Mouse (Mus musculus): ENCODE data around the gene Suclg2. TPM values are rescaled to one million over a fixed set of nuclear protein-coding genes. Genes with fewer than 3 reads are reported as not detected.
A peak's percentile ranks its signal among the peaks of the same experiment; 100 is the strongest.

Gene Suclg2
- total RNA-seq, 2 experiments from 2014 or later = 13.4 to 15.7 TPM

DNA sequence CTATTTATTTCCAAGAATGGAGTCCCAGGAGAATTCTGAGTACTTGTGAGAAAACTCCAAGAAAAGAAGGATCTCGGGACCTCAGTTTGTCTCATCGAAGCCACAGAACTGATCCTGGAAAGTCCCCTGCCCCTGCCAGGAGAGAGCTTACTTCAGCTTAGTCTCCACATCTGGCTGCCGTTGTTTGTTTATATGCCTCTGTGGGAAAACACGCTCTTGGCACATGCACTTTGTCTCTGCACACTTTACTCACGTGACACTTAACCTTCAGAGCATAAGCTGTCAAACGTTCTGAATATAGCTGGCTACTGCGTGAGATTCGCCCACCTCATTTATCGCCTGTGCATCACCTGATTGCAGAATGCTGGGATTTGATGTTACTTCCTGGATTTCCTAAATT lies 16.4 kb downstream of the Suclg2 start:
- DNase-seq (ENCODE audit: low spot score in 2 of 2) = no peak
- intact Hi-C loops (cut with DNase I) = no loop called here

DNA sequence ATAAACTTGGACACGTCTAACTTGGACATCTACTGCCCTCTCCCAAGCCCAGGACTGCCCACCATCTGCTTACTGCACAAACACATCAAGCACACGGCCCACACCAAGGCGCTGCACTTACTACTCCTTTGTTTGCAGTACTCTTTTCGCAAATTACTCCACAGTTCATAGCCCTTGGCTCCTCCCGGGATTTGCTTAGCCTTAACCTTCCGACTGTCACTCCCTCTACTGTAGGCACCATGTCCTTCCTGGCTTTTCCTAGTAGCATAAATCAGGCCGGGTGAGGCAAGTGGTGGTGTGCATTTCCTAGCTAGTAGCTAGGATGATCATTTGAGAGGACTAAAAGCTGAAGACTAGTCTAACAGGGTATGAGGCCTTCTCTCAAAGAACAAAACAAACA lies 16.8 kb downstream of the Suclg2 start:
- DNase-seq (ENCODE audit: low spot score in 2 of 2) = no peak
- intact Hi-C loops (cut with DNase I) = no loop called here

DNA sequence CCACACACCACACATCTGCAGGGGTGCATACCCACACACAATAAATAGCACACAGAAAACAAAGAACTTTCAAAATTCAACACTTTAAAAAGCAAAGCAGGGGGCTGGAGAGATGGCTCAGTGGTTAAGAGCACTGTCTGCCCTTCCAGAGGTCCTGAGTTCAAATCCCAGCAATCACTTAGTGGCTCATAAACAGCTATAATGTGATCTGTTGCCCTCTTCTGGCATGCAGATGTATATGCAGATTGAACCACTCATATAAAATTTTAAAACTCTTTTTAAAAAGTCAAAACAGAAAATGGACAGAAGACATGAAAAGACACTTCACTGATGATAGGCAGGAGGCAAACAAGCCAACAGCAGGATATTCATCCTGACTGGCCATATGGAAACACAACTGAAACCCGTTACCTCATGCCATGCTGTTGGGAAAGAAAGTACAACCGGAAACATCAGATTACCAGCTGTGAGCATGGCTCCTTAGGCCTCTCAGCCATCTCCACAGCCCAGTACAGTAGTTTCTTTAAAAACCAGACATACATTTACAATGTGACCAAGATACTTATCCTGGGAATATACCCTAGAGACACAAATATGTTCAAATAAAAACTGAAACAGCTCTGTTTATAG lies 17.5 kb downstream of the Suclg2 start:
- intact Hi-C loops (cut with DNase I) = no loop called here
- DNase-seq (ENCODE audit: low spot score in 2 of 2) = no peak

DNA sequence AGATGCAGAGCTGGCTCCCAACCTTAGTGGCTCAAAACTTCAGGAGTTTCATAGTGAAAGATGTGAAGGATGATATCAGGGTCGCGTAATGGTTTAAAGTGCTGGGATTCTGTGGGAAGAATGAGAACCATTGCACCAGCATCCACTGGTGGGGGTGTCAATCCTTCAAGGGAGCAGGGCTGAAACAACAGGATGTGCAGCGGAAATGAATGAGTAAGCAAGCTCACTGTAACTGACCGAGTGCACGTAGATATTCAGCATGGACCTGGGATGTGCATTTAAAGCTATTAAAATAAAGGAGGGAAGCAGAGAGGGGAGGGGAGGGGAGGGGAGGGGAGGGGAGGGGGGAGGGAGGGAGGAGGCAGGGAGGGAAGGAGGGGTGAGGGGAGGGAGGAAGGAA lies 18.4 kb downstream of the Suclg2 start:
- intact Hi-C loops (cut with DNase I) = no loop called here
- no peak for DNase-seq (ENCODE audit: low spot score in 2 of 2)

DNA sequence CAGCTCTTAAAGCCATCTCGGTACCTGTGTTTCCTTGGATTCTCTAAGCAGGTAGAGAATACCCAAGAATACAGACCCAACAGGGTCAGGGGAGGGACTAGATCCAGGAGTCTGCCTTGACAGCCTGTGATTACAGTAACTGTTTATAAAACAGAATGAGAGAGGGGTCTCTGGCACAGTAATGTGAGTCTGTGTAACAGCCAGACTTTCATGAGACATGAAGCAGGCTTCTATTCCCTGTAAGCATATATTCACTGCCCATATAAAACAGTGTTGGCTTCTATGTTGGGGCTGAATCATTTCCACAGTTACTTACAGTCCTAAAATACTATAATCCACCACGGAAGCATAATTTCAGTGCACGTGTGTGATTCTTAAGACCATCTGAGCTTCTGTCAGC lies 19.3 kb downstream of the Suclg2 start:
- intact Hi-C loops (cut with DNase I) = no loop called here
- DNase-seq (ENCODE audit: low spot score in 2 of 2) = peak in 1 of 2 experiments; percentile 34

DNA sequence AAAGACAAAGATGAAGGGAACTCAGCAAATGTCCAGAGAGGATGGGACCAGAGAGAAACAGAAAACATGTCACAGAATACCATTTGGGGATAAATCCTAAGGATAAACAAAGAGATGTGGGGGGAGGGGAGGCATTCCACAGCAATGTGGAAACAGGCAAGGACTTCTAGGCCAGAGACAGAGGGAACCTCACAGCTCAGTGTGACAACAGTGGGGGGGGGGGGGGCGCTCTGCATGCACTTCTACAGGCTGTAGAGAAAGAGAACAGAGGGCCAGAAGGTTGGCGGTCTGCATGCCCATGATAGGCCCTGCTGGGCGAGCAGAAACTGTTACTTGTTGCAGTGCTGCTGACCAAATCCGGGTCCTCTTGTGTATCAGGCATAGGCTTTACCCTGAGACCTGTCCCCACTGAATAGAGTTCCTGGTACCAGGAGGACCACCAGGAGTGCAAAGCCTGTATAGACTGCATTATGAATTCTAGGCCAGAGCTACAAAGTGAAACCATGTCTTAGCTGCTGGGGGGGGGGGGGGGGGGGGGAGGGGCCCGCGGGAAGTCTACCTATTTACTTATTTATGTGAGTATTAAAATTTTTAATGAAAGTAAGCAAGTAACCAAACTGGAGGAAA lies 20.0 kb downstream of the Suclg2 start:
- no peak for DNase-seq (ENCODE audit: low spot score in 2 of 2)
- intact Hi-C loops (cut with DNase I) = no loop called here

DNA sequence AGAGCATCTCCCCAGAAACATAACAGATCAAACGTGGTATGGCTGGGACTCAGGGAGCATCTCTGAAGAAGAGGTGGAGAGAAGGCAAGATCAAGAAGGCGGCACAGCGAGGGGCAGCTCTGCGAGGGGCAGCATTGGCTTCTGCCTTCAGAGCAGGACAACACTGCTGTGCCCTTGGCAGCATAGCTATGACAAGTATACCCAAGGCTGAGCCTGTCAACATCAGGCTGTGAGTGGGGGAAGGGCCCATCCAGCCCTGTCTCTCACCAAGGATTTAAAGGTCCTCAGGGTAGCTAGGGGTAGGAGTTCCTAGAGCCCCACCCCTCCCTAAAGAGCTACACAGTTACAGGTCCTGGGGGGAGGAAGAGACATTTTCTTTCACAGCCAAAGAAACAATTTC lies 23.7 kb downstream of the Suclg2 start:
- intact Hi-C loops (cut with DNase I) = no loop called here
- no peak for DNase-seq (ENCODE audit: low spot score in 2 of 2)

DNA sequence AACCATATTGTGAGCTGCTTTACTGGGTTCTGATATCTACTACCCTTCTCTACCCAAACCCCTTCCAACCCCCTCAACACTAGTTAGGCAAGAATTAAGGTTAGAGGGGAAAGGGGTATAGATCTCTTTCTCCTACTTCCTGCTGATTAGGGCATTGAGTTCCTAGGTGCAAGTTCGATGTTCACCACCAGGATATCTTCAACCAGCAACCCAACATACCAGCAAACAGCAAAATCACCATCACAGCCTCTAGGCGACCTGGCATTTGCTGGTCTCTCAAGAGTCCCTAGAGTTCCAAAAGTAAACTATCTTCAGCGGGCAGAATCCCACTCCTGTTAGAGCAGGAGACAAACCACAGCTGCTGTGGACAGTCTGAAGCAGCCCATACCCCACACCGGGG lies 33.4 kb downstream of the Suclg2 start:
- intact Hi-C loops (cut with DNase I) = no loop called here
- no peak for DNase-seq (ENCODE audit: low spot score in 2 of 2)

DNA sequence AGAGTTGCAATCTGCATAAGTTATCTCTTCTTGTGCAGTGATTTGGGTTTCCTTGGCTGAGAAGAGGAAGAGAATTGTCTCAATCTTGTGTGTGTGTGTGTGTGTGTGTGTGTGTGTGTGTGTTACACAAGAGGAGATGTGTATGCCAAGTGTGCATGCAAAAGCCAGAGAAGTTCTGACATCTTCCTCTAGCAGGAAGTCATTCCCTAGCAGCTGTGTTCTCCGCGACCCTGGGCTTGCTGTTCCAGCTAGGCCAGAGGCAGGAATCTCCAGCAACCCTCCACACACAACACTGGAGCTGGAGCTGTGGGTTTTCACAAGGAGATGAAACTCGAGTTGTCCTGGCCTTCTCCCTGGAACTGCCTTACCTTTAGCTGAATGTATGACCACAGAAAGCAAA lies 38.9 kb downstream of the Suclg2 start:
- intact Hi-C loops (cut with DNase I) = no loop called here
- DNase-seq (ENCODE audit: low spot score in 2 of 2) = no peak

DNA sequence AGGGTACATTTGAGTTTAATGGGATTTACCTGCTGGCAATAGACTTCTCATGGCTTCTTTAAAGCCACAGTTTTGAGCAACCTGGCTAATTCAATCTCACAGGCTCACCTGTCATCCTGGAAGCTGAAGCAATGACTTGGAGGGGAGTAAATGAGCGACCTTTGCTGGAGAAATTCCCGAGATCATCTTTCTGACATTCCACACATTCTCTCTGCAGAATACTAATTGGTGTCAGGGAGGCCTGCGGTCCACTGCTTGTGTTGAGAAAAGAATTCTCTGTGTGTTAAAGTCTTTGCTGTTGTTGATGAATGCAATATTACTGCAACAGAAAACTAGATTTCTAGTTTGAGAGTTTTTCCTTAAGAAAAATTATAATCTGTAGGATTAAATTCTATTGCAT lies 39.3 kb downstream of the Suclg2 start:
- intact Hi-C loops (cut with DNase I) = no loop called here
- DNase-seq (ENCODE audit: low spot score in 2 of 2) = no peak

DNA sequence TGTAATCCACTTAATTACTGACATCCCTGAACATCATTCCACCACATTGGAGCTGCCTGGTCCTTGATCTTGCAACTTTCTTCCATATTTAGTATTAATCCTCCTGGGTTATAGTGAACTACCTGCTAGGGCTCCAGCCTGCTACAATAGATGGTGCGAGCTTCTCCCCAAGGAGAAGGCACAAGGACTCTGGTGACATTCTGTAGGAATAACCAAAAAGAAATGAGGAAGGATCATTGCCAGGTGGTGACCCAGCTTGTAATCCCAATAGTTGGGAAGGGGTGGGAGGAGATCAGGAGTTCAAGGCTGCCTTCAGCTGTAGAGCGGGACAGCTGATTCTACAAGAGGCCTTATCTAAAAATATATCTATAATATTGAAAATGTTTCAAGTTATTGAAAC lies 41.6 kb downstream of the Suclg2 start:
- DNase-seq (ENCODE audit: low spot score in 2 of 2) = no peak
- intact Hi-C loops (cut with DNase I) = no loop called here

DNA sequence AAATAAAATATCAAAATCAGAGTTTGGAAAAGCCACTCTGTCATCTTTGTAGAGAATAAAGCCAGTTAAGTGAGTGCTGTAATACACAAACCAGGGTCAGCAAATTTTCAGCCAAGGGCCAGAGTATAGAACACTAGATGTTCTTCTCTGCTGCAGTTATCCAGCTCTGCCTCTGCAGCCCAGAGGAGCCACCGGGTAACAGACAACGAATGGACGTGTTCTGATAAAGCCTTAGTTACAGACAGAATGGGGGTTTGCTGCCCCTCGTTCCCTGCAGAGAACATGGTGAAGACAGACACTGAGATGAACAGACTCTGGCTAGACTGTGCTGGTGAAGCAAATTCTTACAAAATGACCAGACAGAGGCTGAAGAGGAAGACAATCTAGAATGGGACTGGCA lies 42.2 kb downstream of the Suclg2 start:
- no peak for DNase-seq (ENCODE audit: low spot score in 2 of 2)
- intact Hi-C loops (cut with DNase I) = no loop called here

DNA sequence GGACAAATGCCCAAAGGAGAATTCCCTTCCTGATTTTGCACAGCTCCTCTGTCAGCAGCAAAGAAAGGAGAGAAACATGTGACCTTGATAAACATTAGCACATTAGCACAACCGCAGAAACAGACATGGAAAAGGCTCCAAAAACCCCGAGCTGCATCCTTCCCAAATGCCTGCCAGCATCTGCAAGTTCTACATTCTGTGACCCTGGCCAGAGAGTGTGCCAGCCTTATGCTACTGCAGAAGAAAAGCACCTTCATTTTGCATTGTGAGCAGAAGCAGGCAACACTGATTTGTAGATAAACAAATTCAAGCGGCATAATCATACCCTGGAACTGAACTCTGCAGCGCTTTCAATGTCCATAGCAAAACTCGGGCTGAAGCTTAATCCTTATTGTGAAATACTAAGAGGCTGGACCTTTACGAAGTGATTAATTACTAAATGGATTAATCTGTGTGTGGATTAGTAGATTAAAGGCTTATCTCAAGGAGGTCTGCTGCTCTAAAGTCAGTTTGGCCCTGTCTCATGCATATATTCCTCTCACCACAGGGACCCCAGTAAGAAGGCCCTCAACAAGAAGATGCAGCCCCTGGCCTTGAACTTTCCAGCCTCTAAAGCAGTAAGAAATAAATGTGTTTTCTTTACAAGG lies 43.4 kb downstream of the Suclg2 start:
- intact Hi-C loops (cut with DNase I) = no loop called here
- no peak for DNase-seq (ENCODE audit: low spot score in 2 of 2)

DNA sequence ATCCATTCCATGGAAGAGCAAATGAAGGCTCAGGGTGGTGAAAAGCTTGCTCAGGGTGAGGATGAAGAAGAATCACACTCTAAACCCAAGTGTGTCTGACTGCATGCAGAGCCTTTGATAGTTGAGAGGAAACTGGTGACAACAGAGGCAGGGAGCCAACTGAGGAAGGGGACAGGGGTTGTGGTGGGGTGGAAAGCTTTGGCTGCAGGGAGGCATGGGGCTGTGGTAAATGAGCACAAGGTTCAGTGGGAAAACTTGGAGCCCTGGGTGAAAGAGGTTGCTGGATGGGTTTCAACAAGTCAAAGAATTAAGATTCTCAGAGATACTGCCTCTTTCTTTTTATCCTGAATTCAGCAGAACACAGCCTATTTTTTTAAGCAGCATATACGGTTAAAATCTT lies 43.9 kb downstream of the Suclg2 start:
- intact Hi-C loops (cut with DNase I) = no loop called here
- DNase-seq (ENCODE audit: low spot score in 2 of 2) = no peak

DNA sequence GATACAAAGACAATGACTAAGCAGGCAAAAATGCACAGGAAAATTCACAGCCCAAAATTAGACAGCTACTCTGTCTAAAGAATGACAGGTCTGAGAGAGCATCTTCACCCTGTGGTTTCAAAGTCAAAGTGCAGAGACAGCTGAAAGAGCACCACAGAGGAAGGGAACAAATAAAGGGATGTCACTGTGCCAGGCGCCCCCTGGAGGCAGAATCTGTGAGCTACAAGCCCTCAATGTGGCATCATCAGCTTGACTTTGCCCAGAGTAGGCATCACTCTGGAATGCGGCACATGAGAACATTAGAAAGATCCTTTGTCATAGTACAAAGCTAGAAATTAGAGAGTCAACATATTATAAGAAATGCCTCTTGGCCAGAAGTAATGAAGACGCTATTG lies 49.3 kb downstream of the Suclg2 start:
- DNase-seq (ENCODE audit: low spot score in 2 of 2) = peak; percentile 26 to 33
- intact Hi-C loops (cut with DNase I) = no loop called here

DNA sequence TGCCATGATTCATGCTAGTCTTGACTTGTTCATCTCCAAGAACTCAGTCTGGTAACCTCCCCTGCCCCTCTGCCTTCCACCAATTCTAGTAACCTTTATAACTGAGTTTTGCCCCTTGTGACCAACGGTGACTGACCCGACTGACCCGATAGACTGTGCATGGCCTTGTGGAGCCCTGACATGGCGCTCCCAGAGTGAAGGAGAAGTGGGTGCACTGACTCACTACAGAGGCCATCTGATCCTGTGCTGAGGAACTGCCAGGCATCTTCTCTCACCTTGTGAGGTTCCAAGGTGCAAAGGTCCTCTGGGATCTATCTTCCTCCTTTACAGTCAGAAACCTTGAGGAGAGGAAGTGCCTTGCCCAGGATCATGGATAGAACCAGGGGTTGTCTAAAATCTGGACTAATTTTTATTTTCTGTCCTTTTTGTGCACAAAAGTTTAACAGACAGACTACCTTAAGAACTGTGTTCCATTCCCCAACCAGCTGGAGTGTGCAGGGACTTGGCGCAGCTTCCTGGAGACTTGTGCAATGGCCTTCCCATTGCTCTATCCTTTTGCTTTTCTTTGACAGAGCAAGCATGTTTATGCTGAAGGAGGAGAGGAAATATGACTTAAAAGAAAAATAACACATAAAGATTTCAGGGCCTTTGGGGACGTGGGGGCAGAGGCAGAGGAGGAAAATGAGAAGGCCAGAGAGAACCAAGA lies 49.8 kb downstream of the Suclg2 start:
- intact Hi-C loops (cut with DNase I) = no loop called here
- no peak for DNase-seq (ENCODE audit: low spot score in 2 of 2)

DNA sequence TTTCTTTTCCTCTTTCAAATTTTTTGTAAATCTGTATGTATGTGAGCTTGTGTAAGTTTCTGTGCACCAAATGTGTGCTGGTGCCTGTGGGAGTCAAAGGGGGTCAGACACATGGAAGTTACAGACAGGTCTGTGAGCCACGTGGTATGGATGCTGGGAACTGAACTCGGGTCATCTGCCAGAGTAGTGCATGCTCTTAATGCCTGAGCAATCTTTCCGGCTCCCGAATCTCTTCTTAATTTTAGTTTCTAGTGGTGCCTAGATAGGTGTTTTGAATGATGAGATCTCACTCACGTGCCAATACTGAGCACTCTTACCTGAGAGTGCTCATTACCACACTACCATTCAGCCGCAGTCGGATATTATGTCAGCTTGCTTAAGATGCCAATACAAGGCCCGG lies 60.9 kb downstream of the Suclg2 start:
- no peak for DNase-seq (ENCODE audit: low spot score in 2 of 2)
- intact Hi-C loops (cut with DNase I) = no loop called here

DNA sequence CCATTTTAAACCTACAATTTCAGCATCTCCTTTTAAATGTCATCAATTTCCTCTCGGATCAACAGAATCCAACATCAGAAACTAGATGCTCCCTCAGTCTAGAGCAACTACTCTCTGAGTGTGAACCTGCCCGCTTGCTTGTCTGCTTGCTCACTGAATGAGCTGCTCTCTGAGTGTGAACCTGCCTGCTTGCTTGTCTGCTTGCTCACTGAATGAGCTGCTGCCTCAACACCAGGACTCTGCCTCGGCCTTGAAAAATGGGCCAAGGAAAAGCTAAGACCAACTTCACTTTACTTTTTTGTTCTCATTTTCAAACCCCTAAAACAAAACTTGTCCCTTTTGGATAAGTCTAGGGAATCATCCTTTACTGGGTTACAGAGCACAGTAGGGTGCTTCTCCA lies 64.9 kb downstream of the Suclg2 start:
- no peak for DNase-seq (ENCODE audit: low spot score in 2 of 2)
- intact Hi-C loops (cut with DNase I) = no loop called here

DNA sequence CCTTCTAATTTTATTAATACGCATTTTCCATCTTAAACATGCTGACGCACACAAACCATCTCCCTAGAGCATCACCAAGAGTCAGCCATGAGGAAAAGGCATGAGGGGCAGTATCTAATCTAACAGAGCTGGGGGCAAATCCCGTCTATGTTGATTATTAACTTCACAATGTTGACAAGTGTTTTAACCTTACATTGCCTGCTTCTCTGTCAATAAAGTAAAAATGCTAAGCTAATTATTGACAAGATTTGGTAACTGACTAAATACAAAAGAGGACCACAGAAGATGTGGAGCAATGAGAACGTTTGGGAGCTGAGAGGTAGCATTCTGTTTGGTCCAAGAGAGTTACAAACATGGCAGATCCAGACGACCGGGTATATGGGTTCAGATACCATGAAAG lies 65.8 kb downstream of the Suclg2 start:
- intact Hi-C loops (cut with DNase I) = no loop called here
- no peak for DNase-seq (ENCODE audit: low spot score in 2 of 2)

DNA sequence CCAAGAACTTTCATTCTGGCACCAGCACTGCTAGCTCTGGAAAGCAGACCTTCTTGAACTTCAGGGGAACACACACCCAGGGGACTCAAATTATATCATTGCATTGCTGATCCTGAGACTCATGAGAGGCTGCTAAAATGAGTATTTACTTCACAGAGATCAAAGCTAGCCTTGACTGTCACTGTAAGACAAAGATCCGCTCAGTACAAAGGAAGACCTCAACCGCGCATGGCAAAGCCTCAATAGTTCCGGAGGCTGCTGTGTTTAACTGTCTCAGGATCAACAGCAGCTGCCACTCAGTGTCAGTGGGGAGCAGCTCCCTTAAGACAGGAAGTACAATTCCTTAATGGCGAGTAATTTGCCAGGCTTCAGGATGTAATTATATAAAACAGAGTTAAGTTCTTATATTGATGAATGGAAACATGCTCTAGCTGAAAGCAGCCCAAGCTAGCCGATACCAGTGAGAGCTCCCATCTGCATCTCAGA lies 67.2 kb downstream of the Suclg2 start:
- intact Hi-C loops (cut with DNase I) = no loop called here
- no peak for DNase-seq (ENCODE audit: low spot score in 2 of 2)
